Mouse (Mus musculus): ENCODE results near the gene Pan2.

Gene Pan2

DNA sequence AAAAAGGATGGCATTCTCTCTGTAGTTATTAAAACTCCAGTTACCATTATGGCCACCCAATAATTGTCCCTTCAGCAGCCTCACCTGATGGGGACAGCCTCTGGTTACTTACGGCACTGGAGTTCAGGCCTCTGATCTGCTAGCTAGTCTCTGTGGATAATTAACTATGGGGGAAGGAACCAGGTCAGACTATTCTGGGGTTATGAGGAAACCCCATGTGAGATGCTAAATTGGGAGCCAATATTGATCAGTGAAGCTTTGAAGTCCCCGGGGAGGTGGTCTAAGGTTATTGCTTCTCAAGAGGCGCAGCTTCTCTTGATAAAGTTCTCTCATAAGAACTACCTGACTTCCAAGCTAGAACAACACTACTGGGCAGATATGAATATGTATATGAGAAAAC, 33.1 kb downstream of the Pan2 start:
- DNase-seq (ENCODE audit: low spot score) = no peak

DNA sequence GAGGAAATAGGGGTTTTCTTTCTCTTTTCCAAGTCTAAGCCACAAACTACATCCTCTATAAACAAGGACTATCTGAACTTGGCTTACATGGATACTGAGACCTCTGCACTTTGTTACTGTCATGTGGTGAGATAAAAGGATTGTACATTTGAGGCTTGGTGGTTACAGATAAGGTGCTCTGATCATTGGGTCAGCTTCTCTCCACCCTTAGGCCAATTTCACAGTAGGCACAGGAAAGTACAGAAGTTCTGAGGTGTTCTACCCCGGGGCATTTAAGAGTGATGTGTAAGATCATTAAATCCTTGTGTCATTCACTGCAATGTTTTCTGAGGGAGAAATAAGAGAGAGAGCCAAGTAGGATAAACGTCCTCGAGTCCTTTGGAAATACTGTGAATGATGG, 33.5 kb downstream of the Pan2 start:
- no peak for DNase-seq (ENCODE audit: low spot score)

DNA sequence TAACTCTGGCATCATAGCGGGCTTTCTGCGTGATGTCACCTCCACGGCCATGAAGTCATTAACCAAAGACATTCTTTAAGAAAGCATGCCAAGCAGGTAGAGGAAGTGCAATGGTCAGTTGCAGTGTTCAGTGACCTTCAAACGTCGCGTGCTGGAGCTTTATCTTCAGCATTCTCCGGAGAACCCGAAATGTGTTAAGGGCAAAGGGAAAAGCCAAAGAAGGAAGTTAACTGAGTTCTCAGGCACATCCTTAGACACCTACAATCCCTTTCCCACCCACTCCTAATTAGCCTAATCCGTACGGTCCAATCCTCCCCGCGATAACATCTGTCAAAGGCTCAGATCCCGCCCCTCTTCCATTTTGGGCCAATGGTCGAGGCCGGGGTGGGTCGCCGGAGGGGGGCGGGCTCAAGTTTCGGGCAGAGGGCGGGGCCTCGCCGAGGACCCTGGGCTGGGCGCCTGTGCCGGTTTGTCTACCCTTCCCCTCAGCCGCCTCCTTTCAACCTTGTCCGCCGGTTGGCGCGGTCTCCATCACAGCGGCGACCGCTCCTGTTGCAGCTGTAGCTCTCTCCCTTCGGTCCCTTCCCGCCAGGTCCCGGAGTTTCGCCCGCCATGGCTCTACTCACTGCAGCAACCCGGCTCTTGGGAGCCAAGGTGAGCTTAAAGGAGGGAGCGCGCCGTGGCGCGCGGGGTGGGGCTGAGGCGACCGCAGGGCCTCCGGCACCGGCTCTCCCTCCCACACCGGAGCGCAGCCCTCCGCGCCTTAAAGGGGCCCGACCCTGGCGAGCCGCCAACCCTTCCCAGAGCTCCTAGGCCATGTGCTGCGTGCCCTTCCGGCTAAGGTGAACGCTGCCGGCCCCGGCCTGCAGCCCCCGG, 34.4 kb downstream of the Pan2 start, which contains the start of gene Cs:
Gene Cs, plus strand, starts transcription at position 429 of the 876 bp plus-strand sequence.
- DNase-seq (ENCODE audit: low spot score) = peak; percentile 98

DNA sequence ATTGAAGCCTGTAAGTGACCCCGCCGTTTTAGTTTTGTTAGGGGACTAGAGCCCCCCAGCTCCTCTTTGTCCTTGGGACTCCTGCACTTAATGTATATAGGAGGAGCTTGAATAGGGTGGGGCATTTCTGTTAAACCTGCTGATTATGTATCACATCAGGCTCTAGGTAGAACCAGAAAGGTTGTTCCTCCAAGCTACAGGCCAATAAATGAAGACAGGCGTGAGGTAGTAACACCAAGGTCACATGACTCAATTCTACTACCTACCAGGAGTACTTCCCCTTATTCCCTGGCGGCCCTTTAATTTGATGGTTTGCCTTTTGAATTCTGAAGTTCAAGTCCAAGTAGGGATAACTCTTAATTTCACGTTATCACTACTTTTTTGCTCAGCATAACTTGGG, 35.3 kb downstream of the Pan2 start:
- DNase-seq (ENCODE audit: low spot score) = no peak

DNA sequence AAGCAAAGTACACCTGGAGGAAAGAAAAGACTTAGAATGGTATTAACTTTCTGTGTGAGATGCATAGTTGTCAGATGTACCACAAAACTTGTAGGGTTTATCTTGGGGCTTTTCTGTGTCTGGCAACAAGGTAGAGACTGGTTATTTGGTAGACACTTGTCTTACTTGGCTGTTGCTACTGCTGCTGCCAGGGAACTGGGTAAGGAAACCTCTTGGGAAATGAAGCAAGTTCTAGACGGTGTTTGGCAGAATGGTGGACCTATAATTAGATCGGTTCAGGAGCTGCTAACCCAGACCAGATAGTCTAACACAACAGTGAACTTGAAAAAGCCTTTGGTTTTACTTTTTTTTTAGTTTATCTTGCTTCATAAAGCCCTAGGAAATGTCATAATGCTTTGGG, 35.8 kb downstream of the Pan2 start:
- DNase-seq (ENCODE audit: low spot score) = no peak

DNA sequence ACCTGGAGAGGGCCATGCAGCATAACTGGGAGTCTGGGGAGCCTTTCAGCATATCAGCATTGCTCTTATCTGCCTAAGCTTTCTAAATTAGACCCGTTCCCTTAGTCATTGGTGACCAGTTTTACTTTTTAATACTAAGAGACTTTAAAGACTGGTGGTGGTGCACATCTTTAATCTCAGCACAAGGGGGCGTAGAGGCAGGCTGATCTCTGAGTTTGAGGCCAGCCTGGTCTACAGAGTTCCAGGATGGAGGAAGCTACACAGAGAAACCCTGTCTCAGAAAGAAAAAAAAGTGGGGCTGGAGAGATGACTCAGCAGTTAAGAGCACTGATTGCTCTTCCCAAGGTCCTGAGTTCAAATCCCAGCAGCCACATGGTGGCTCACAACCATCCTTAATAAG, 37.1 kb downstream of the Pan2 start:
- DNase-seq (ENCODE audit: low spot score) = no peak

DNA sequence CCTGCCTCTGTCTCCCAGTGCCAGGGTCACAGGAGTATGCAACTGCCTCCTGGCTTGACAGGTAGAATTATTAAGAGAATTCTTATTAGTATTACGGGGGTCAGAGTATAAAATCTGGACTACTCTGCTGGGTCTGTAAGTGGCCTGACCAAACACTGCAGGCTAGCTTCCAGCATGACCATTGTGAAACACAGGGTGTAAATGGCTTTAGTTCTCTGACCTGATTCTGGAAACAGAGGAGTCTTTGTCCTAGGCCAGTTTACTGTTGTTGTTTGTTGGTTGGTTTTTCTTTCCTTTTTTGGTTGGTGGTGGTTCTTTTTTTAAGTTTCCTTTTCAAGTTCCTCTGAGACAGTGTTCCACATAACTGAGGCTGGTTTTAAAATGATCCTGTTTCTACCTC, 40.3 kb downstream of the Pan2 start:
- no peak for DNase-seq (ENCODE audit: low spot score)

DNA sequence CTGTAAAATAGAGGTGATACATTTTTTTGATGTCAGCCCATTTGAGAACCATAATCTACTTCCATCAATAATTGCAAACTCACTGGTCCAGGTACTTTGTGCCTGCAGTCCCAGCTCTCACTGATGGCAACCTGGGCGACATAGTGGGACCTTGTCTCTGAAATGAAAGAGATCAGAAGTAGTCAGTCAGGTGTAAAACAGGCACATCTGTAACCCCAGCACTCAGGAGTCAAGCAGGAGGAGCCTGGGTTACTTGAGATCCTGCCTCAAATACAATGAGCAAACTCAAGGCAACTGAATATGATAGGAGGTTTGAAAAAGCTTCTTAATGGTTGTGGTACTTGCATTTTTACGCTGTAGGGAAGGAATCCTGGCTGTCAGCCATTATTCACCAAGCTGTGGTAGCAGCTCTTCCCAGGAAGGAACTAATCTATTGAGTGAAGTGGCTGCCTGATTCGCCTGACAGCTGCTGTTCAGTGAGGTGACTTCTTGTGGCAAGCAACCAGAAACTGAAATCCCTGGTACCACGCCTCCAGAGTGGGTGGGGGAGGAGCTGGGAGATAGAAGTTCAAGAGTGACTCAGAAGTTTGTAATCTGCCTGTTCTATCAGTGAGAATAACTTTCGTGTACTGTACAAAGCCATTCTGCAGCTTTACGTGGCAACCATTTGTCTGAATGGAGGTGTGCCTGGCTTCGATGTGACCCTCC, 41.6 kb downstream of the Pan2 start:
- peak; percentile 88 for DNase-seq (ENCODE audit: low spot score)

DNA sequence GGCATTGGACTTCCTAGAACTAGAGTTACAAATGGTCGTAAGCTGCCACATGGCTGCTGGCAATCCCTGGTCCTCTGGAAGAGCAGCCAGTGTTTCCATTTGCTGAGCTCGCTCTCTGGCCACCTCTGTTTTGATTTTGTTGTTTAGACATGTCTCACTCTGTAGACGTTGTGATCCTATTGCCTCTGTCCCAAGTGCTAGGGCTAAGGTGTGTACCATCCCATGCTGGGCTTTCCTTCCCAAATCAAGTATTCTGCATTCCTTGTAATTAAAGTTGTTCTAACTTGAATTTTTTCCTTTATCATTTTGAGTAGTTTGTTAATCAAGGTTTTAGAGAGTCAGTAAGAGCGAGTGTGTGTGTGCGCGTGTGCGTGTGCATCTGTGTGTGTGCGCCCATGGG, 44.4 kb downstream of the Pan2 start:
- DNase-seq (ENCODE audit: low spot score) = no peak

DNA sequence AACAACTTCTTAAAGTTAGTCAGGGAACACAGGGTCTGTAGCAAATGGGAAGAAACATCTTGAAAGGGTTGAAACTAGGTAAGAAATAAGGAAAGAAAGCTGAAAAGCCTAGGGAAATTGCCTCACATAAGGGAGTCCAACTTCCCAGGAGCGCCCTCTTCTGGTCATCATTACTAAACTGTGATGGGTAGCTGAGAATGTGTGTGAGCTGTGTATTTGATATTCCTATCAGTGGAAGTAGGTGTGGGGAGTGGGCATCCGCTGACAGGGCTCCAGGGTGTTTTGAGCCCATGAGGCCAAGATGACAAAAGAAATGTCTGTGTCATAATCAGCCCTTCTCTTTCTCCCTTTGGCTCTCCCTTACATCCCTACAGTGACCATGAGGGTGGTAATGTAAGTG, 55.7 kb downstream of the Pan2 start:
- DNase-seq (ENCODE audit: low spot score) = peak; percentile 71

DNA sequence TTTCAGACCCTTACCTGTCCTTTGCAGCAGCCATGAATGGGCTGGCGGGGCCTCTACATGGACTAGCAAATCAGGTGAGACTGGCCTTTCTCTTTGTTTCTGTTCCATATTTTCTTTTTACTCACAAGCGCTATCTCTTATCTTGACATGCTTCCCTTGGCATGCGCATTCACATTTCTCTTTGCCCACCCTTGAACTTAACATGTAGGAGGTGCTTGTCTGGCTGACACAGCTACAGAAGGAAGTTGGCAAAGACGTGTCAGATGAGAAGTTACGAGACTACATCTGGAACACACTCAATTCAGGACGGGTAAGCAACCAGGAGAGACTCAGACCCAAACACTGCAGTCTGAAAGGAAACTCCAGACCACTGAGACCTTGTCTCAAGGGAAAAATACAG, 56.1 kb downstream of the Pan2 start:
- no peak for DNase-seq (ENCODE audit: low spot score)

DNA sequence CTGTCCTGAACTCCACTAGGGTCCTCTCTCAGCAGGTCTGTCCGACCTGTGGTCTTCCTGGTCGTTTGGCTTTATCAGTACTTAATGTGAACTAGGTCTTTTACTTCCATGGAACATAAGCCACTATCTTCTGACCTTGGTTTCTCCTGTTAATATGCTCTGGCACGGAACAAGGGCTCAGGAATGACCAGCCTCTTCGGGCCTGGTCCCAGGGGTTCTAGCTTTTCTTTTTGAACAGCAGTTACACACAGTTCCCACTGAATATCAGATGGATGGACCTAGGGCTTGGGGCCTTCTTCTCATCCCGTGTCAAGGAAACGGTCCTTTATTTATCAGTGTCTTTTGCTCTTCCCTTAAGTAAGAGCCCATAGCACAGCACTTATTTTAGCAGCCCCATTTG, 58.7 kb downstream of the Pan2 start:
- DNase-seq (ENCODE audit: low spot score) = no peak

DNA sequence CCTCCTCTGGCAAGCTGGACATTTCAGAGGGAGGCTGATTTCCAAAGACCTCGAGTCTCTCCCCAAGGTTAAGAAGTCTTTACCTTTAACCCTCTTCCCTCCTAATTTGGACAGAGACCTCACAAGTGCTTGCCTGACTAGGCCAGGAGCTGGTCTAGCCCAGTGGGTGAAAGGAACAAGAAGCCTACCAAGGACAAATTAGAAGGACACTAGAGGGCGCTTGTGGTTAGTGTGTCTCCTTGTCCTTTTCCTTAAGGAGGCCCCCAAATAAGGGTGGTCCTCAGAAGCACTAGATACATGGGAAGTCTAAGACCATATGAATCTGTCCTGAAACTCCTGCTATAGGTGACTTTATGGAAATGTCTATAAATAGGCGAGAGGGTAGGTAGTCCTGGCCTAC, 59.4 kb downstream of the Pan2 start:
- no peak for DNase-seq (ENCODE audit: low spot score)

DNA sequence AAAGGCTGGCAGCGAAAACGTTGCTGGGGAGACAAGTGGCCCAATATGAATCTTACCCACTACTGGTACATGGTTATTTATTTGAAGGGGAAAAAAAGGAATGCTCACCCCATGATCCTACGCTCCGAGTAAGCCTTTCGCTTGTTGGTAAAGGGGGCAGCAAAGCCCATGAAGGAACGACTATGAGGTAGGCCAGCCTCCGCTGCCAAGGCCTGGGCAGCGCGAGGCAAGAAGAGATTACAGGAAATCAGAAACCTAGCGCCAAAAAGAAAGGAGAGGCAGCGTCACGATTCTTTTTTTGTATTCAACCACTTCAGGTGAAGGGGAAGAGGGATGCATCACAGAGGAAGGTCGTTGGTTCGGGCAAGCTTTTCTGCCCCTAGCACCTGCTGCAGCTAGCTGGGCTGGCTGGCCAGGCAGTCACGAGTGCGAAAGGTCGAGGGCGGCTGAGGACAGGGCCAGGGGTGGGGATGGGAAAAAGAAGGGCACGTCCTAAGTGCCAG, 64.8 kb downstream of the Pan2 start:
- DNase-seq (ENCODE audit: low spot score) = no peak

DNA sequence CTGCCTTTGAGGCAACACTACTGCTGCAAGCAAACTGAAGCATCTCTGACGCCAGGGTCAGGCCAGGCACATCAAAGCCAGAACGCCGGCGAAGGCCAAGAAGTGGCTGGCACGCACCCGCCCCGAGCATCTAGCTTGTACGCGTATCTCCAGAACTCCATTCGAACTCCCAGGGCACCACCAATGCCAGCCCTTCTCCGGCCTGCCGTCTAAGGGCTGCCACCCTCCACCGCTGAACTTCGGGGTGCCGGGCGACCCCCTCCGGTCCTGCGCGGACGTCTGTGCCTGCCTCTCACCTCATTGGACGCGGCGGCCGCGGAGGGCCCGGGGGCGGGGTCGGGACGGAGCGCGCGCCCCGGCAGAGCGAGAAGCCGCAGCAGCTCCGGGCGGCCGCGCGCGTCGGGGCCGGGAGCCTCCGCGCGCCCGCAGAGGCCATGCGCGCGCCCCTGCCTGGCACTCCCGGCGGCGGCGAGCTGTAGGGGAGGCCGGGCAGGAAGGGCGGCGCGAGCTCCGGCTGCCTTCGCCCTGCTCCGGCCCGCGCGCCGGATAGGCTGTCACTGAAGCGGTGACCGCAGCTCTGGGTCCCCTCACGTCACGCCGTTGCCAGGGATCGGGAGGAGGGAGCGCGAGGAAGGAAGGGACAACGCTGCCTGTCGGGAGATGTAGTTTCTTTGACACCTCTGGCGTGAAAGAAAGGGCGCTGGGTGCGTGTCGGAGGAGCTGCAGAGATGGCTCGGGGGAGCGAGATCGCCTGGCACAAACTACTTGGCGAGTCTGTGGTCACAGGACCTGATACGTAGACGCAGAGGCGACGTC, 65.5 kb downstream of the Pan2 start, which contains the start of gene Coq10a:
Gene Coq10a, minus strand, starts transcription at position 596 of the 816 bp plus-strand sequence.
- peak; percentile 95 for DNase-seq (ENCODE audit: low spot score)

DNA sequence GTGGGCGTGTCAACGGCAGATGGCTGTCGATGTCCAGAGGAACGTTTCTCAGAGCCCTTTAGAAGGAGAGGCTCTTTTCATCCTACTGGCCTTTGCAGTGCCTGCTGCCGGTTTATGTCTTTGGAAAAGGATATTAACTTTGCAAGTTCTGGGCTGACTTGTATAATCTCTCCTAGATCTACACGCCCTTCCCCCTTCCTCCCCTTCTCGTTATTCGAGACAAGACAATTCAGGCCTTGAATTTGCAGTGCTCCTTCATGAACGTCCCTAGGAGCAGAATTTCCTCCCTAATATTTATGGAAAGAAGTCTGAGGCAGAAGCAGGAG, 66.0 kb downstream of the Pan2 start:
- DNase-seq (ENCODE audit: low spot score) = no peak

DNA sequence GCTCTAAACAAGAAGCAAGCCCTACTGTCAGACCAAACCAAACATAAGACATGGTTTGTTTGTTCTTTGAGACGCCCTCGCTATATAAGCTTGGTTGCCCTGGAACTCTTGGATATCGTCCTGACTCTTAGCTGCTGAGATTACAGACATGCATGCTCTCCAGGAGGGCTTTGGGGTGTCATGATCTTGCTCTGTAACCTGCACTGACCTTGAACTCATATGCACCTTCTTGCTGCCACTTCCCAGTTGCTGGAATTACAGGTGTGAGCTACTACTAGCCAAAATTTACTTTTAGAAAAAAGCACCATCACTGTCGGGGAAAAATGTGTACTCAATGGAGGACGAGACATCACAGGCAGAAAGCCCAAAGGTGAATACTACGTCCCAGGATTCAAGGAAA, 66.5 kb downstream of the Pan2 start:
- no peak for DNase-seq (ENCODE audit: low spot score)

DNA sequence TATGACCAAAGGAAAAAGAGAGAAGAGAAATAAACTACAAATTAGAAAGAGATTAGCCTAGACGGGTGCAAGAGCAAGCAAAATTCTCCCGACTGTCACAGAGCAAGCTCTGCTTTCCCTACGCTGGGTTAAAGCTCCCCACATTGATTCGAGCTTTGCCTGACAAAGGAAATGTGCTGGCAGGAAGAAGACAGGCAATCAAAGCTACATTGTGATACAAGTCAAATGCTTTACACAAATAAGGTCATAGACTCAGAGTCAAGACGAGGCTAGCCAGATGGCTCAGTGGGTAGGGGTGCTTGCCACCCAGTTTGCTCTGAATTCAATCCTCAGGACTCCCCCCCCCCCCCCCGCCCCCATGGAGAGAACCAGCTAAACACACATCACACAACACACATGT, 66.9 kb downstream of the Pan2 start:
- DNase-seq (ENCODE audit: low spot score) = no peak

DNA sequence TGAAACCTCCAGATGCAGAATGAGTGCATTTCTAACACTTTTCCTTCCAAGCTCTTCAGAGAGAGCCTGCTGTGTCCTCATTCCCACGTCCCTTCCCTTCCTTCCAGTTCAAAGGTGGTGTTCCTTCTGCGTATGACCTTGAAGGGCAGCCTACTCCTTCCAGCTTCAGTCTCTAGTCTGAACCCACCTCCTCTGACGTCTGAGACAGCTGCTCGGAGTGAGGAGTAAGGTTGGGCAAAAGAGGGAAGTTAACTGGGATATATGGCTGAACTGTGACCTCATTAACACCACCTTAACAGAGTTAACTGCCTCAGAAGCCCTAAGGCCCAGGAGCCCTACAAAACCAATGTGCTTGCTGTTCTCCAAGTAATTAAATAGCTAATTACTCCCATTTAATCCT, 67.5 kb downstream of the Pan2 start:
- no peak for DNase-seq (ENCODE audit: low spot score)
